Mouse (Mus musculus): ENCODE data around the gene Zswim3.
A peak's percentile ranks its signal among the peaks of the same experiment; 100 is the strongest.
"Not testable (repeated sequence)": the region's sequence is repeated elsewhere in the genome, so short reads cannot be mapped to it uniquely, and the experiment has no call there.

Zswim3 gene

GRCm38 (mm10) chr2:164813557-164813956 lies 8.7 kb downstream of the Zswim3 start:
- no peak for DNase-seq (ENCODE audit: low spot score)

DNA sequence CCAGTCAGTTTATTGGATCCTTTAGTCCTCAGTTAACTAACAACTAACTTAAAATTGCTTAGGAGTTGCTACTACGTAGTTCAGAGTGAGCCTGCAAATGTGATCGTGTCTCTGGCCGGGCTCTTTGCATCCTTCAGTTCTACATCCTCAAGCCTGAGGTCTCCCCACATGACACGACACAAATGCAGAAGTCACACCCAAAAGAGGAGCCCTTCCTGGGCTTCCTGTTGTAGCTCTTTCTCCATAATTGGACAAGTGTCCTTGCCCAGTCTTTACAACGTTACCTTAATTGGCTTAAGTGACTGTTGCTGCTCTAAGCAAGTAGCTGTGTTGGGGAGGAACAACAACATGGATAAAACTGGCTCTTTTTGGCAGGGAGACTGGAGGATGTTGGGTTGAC lies 10.4 kb downstream of the Zswim3 start:
- DNase-seq (ENCODE audit: low spot score): no peak

GRCm38 (mm10) chr2:164815821-164816220 lies 10.9 kb downstream of the Zswim3 start:
- no peak for DNase-seq (ENCODE audit: low spot score)

DNA sequence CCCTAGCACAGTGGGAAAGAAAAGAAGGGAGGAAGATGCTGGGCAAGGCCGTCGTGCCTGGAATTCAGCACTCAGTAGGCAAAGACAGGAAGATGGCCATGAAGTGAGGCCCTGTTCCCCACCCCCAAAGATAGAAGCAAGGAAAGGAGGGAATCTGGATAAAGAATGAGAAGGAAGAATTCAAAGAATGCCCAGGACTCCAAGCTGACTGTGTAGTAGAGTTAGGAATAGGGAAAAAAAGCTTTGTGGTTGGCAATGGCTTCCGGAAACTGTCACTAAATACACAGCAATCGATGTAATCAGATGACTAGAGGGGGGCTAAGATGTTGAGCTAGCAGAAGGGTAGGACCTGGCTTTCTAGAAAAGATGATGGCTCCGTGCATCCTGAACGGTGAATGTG lies 12.3 kb downstream of the Zswim3 start:
- DNase-seq (ENCODE audit: low spot score): no peak

DNA sequence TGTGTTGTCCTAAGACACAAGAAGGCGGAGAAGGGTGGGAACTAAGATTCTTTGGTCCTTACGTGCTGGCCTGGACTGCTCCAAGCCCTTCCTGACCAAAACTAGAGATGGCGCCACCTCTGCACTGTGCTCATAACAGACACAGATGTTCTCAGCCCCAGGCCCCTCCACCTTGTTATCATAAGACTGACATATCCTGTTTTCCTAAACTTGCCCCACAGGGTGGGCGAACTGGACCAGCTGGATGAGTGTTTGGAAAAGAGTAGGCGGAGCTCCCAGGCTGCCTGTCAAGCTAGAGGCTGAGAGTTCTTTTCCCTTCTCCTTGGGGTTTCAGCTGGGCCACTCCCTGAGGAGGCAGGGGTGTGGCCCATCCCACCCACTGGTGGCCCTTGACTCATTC lies 12.8 kb downstream of the Zswim3 start:
- DNase-seq (ENCODE audit: low spot score): no peak

- no peak for DNase-seq (ENCODE audit: low spot score)
Measured at GRCm38 (mm10) chr2:164821060-164821459, 16.2 kb downstream of the Zswim3 start.

DNA sequence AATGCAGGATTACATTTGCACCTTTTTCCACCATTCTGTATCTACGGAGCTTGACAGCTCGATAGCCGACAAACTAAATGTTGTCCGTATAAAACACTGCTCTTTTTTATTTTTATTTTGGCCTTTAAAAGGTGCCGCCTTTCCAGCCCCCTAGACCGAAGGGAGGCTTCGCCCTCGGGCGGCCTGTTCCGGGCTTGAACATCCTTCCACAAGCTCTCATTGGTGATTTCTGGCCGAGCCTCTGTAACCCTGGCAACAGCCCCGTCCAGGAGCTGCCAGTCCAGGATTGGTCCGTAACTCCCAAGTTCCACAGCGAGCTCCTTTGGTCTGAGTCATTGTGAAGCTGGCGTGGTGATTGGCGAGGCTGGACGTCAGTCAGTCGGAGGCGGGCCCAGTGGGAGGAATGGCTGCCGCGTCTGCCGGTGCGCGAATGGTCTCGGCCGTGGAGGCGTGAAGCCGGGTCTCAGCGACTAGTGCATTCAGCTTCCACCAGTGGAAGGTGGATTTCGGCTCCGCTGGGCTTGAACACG lies 17.8 kb downstream of the Zswim3 start, which contains the start of gene Zswim1:
Gene Zswim1 (plus strand): TSS at position 51 of the 530 bp plus-strand sequence.
- peak; percentile 100 for DNase-seq (ENCODE audit: low spot score)

DNA sequence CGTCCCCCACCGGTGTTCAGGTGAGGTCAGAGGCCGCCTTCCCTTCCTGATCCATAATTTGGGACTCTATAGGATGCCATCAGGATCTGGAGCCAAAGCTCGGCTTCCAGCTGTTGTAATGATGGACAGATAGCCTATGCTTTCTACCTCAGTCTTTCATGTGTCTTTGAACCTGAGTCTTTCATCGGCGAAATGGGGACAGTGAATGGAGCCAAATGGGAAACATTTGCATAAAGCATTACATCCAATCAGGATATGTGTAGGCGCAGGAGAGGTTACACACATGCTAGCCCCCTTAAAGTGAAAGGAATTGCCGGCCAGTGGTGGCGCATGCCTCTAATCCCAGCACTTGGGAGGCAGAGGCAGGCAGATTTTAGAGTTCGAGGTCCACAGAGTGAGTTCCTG lies 18.3 kb downstream of the Zswim3 start:
- peak; percentile 18 for DNase-seq (ENCODE audit: low spot score)

DNA sequence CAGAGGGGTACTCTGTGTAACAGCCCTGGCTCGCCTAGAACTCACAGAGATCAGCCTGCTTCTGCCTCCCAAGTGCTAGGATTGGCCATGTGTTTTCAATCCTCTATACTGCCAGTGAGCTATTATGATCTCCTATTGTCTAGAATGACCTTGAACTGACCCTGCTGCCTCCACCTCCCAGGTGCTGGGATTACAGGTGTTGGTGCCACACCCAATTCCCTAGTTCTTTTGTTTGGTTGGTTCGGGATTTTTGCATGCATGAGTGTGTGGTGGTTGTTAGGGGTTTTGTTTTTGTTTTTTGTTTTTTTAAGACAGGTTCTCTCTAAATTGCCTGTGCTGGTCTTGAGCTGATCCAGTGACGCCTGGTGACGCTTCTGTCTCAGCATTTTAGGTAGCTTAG lies 19.1 kb downstream of the Zswim3 start:
- DNase-seq (ENCODE audit: low spot score): no peak

DNA sequence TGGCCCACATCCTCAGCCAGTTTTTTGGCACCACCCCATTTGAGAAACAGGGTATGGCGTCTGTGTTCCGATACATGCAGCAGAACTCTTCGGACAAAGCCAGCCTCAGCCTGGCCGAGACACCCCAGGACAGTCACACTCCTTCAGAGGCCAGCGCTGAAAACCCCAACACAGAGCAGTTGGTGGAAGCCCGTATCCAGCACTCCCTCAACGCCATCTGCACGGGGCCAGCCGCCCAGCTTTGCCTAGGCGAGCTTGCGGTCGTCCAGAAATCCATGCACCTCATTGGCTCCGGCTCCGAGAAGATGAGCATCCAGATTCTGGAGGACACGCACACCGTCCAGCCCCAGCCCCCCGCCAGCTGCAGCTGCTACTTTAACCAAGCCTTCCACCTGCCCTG lies 20.6 kb downstream of the Zswim3 start:
- no peak for DNase-seq (ENCODE audit: low spot score)

GRCm38 (mm10) chr2:164827146-164827850 lies 22.4 kb downstream of the Zswim3 start:
- no peak for DNase-seq (ENCODE audit: low spot score)

- no peak for DNase-seq (ENCODE audit: low spot score)
Measured at GRCm38 (mm10) chr2:164828437-164828836, 23.5 kb downstream of the Zswim3 start, which contains the start of gene Spata25. Spata25 (minus strand) TSS chr2:164828537.

DNA sequence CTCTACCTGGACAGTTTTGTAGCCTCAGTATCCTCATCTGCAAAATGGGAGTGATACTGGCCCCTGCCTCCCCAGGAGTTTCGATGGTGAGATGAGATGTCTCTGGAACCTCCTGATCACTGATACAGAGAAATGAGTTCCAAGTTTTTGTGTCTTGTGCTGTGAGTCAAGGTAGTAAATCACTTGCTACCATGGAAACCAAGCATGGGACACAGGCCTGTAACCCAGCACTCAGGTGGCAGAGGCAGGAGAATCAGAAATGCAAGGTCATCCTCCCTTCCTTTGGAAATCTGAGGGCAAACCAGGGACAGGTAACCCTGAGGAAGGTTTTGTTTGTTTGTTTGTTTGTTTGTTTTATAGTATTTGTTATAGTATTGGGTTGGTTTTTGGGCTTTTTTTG lies 24.2 kb downstream of the Zswim3 start:
- no peak for DNase-seq (ENCODE audit: low spot score)

DNA sequence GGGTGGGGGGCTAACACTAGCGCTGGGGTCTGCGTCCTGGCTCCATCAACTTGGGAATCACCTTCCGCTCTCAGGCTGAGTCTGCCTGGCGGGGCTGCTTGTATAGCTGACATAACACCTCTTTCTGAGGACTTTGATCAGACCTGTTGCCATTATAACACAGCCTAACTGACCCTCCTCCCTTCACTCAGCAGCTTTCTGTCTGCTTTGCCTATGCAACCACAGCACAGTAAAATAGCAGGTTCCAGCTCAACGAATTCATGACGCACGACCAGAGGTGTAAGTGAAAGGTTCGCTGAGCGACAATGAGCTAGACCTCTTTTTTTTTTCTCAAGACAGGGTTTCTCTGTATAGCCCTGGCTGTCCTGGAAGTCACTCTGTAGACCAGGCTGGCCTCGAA lies 26.1 kb downstream of the Zswim3 start:
- DNase-seq (ENCODE audit: low spot score): no peak

- no peak for DNase-seq (ENCODE audit: low spot score)
Measured at GRCm38 (mm10) chr2:164832032-164832747, 27.3 kb downstream of the Zswim3 start.

DNA sequence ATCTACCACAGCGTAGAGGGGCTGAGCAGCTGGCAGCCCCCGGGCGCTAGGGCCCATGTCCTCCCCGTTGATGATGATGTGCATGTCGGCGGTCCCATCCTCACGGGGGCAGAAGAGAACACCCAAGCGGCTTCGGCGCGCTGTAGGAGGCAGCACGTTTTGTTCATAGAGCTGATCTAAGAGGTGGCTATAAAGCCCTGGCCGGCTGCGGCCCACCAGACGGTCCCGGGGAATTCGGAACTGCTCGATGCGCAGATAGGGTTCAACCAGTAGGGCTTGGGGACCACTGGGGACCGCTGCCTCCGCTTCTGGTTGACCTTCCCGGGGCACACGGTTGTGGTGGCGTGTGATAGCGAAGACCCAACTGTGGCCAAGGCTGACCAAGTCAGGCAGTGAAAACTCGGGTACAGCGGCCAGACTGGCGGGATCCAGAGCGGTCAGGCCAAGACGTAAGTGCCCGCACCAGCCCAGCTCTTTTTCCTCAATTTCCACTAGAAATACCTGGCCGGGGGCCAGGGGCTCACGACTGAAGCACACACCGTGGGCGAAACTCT lies 27.9 kb downstream of the Zswim3 start, which contains the start of gene Ctsa:
Gene Ctsa (plus strand): TSS at position 126 of the 554 bp plus-strand sequence.
- DNase-seq (ENCODE audit: low spot score): peak; percentile 85

GRCm38 (mm10) chr2:164833314-164833959 lies 28.5 kb downstream of the Zswim3 start, which contains the start of gene Neurl2:
Neurl2 (minus strand) TSS chr2:164833456.
- peak; percentile 93 for DNase-seq (ENCODE audit: low spot score)

- DNase-seq (ENCODE audit: low spot score): no peak
Measured at GRCm38 (mm10) chr2:164834531-164834930, 29.6 kb downstream of the Zswim3 start.

- no peak for DNase-seq (ENCODE audit: low spot score)
Measured at GRCm38 (mm10) chr2:164835164-164835563, 30.3 kb downstream of the Zswim3 start.

- DNase-seq (ENCODE audit: low spot score): no peak
Measured at GRCm38 (mm10) chr2:164845782-164846181, 40.9 kb downstream of the Zswim3 start.

- no peak for DNase-seq (ENCODE audit: low spot score)
Measured at GRCm38 (mm10) chr2:164850061-164850460, 45.2 kb downstream of the Zswim3 start.

DNA sequence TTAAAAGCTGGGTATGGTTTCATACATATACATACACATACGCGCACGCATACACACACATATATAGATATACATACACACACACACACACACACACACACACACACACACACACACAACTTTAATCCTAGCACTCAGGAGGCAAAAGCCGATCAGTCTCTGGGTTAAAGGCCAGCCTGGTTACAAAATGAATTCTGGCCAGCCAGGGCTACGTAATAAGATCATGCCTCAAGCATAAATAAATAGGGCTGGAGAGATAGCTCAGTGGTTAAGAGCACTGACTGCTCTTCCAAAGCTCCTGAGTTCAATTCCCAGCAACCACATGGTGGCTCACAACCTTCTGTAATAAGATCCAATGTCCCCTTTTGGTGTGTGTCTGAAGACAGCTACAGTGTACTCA lies 50.7 kb downstream of the Zswim3 start:
- not testable (repeated sequence) for DNase-seq (ENCODE audit: low spot score)

Measured in lung, postnatal 25 days (tissue).